Mouse (Mus musculus): ENCODE data around the gene St8sia6. TPM values are rescaled to one million over a fixed set of nuclear protein-coding genes. Genes with fewer than 3 reads are reported as not detected.

The St8sia6 gene
- polyA plus RNA-seq, 1 experiment from 2014 or later, result 0.65 TPM

DNA sequence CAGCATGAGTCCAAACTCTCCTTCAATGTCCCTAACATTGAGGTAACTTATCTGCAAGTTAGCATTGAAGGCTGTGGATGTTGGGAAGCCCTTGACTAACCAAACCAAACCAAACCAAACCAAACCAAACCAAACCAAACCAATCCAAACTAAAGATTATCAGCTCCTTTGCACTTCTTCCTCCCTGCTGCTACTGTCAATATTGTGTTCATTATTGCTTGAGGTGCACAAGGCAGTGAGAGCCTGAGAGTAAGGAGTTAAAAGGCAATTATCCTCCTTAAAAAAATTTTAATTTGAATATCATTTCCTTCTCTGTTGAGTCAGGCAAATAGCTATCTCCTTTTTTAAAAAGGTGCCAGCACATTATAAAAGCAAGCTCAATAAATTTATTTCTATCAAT lies 190.8 kb downstream of the St8sia6 start:
- Histone ChIP-seq H3K27me3 (replicated peaks; ENCODE audit: control insufficient read depth, insufficient read depth, low read length) (no peaks in the 10 kb centered on the region), H3K27ac (ENCODE audit: low read depth, low read length) (no peak overlapping the region), H3K9ac (ENCODE audit: low read depth, low read length) (no peak overlapping the region), H3K4me1 (replicated peaks; ENCODE audit: control insufficient read depth, insufficient read depth, low read length) (no peaks in the 10 kb centered on the region), H3K4me2 (replicated peaks; ENCODE audit: low read depth) (no peak overlapping the region), H3K9me3 (ENCODE audit: control insufficient read depth) (no peaks in the 10 kb centered on the region), H3K36me3 (ENCODE audit: control insufficient read depth, insufficient read depth) (no peaks in the 10 kb centered on the region), H3K4me3 (ENCODE audit: low read depth, low read length) (no peak overlapping the region)
- no peak for TF ChIP-seq CTCF (IDR thresholded peaks at IDR 0.05; ENCODE audit: low read depth)
- no peak for ATAC-seq

Other genes with a start within 250 kb of the St8sia6 start
- 6.3 and 6.8 TPM in 2 replicates for gene Trdmt1, start 249.4 kb downstream of the St8sia6 start, polyA plus RNA-seq (2015; fragmentation: Nextera tagmentation; extraction: Ambion mirVana)
- gene Vim, start 220.1 kb downstream of the St8sia6 start, polyA plus RNA-seq (2015; fragmentation: Nextera tagmentation; extraction: Ambion mirVana), result 272 and 299 TPM in 2 replicates